Mouse (Mus musculus): ENCODE data around the gene Zfp513. TPM values are rescaled to one million over a fixed set of nuclear protein-coding genes. Genes with fewer than 3 reads are reported as not detected.
A peak's percentile ranks its signal among the peaks of the same experiment; 100 is the strongest.

Zfp513 gene
- total and polyA plus RNA-seq, 2 experiments from 2014 or later = 10.9 to 11.8 TPM

DNA sequence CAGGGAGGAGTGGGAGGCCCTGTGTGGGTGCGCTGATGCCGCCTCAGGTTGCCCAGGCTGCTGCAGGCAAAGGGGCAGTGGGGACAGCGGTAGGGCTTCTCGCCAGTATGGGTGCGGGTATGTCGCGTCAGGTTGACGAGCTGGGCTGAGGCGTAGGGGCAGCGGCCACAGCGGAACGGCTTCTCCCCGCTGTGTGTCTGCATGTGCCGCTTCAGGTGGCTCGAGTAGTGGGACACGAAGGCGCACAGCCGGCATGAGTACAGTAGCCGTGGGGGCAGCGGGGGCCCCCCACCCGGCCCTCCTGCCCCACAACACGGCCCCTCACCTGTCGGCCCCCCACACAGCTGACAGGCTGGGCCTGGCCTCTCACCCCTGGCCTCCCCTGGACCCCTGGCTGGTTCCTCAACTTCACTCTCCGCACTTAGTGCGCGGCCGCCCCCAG is 1.8 kb downstream of the Zfp513 start:
- Histone ChIP-seq H3K27ac (ENCODE audit: low read depth, low read length) (0 out of 2 replicates have a peak overlapping the region, but pooled peaks have one; percentile 4), H3K4me2 (ENCODE audit: low read depth) (0 out of 2 replicates have a peak overlapping the region, but pooled peaks have one; percentile 83), H3K36me3 (ENCODE audit: insufficient read depth) (peaks cover 81% of the 10 kb centered on the region), H3K4me3 (ENCODE audit: low read depth, low read length) (no peak overlapping the region), H3K27me3 (ENCODE audit: insufficient read depth, low read length) (no peaks in the 10 kb centered on the region), H3K9me3 (ENCODE audit: low read length) (peaks cover 4% of the 10 kb centered on the region; the same call in 1 of the 2 replicates), H3K9ac (no peak overlapping the region), H3K4me1 (ENCODE audit: insufficient read depth) (peaks cover 6% of the 10 kb centered on the region; the same call in 1 of the 2 replicates)
- 93% methylated on average over 27 of the region's 27 CpGs for WGBS
- DNase-seq (no peak), ATAC-seq (no peak)
- no peak for TF ChIP-seq CTCF (IDR thresholded peaks at IDR 0.05; ENCODE audit: low read depth)

DNA sequence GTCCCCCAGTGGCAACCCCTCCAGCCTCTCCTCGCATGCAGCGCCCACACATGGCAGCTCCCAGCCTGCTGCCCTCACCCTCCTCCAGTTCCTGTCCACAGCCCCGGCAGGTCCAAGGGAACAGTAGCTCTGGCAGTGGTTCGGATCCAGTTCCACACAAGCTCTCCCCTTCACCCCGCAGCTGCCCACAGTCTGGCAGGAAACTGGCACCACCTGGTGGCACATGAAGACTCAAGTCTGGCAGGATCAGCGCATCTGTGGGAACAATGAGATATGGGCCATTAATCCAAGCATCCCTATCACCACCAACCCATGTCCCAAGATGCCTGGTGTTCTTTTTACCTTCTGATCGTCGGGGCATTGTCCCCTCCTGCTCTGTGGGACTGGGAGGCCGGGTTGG is 2.2 kb downstream of the Zfp513 start:
- WGBS = 76% methylated on average over 9 of the region's 9 CpGs
- Histone ChIP-seq H3K9me3 (ENCODE audit: low read length) (peaks cover 4% of the 10 kb centered on the region; the same call in 1 of the 2 replicates), H3K9ac (no peak overlapping the region), H3K4me2 (ENCODE audit: low read depth) (no peak overlapping the region), H3K27me3 (ENCODE audit: insufficient read depth, low read length) (no peaks in the 10 kb centered on the region), H3K36me3 (ENCODE audit: insufficient read depth) (peaks cover 81% of the 10 kb centered on the region), H3K4me1 (ENCODE audit: insufficient read depth) (peaks cover 6% of the 10 kb centered on the region; the same call in 1 of the 2 replicates), H3K4me3 (ENCODE audit: low read depth, low read length) (no peak overlapping the region), H3K27ac (ENCODE audit: low read depth, low read length) (no peak overlapping the region)
- TF ChIP-seq CTCF (IDR thresholded peaks at IDR 0.05; ENCODE audit: low read depth) = peak; percentile 36
- DNase-seq (no peak), ATAC-seq (no peak)

DNA sequence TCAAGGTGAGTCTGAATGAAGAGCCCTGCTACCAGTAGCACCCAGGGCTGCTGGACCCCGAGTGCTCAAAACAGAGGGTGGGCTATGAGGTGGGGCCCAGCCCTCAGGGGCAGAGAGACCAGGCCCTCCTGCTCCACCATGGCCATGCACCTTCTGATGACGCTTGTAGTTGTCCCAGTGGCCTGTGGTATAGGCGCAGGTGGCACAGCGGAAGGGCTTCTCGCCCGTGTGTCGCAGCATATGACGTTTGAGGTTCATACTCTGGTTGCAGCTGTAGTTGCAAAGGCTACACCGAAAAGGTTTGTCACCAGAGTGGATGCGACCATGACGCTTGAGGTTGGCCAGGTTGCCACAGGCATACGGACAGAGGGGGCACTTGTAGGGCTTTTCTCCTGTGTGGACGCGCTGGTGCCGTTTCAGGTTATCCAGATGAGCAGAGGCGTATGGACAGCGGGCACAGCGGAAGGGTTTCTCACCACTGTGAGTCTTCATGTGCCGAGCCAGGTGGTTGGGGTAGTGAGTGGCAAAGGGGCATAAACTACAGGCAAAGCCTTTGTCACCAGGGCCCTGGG is 2.7 kb downstream of the Zfp513 start:
- DNase-seq = no peak
- no peaks in the 10 kb centered on the region for H3K27me3 ChIP-seq (ENCODE audit: insufficient read depth, low read length)
- 92% methylated on average over 19 of the region's 19 CpGs for WGBS

DNA sequence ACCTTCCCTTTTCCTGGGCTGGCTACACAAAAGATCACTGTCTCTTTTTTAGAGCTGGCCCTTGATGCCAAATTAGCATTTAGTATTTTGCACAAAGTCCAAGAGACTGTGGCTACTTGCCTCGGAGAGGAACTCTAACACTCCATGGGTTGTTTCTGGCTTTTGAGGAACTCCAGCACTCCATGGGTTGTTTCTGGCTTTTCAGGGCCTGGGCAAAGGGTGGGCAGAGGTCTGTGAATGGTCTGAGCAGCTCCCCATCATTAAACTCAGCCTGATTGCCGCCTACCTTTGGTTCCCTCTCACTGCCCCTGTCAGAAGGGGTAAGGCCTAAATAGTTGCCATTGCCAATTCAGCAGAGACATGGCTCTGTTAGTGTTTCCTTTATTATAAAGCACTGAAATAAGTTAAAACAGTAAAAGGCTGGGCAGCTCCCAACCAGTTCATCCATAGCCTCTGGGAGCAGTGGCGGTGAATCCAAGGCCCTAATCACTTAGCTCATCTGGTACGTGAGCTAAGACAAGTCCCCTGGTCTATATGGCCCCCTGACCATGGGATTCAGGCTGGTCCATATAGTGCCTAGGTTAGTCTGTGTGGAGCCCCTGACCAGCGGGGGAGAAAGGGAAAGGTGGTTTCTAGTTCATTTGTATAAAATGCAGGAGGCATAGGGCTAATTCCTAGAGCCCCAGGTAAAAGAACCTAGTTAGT is 3.3 kb downstream of the Zfp513 start:
- peaks cover 9% of the 10 kb centered on the region; the same call in 1 of the 2 replicates for H3K4me1 ChIP-seq (ENCODE audit: insufficient read depth)
- no peak overlapping the region for H3K4me3 ChIP-seq (ENCODE audit: low read depth, low read length)
- DNase-seq (no peak), ATAC-seq (no peak)
- H3K9ac ChIP-seq = no peak overlapping the region
- H3K36me3 ChIP-seq (ENCODE audit: insufficient read depth) = peaks cover 73% of the 10 kb centered on the region
- no peak overlapping the region for H3K4me2 ChIP-seq (ENCODE audit: low read depth)
- TF ChIP-seq CTCF (IDR thresholded peaks at IDR 0.05; ENCODE audit: low read depth) = no peak
- no peaks in the 10 kb centered on the region for H3K27me3 ChIP-seq (ENCODE audit: insufficient read depth, low read length)
- no peak overlapping the region for H3K27ac ChIP-seq (ENCODE audit: low read depth, low read length)
- H3K9me3 ChIP-seq (ENCODE audit: low read length) = peaks cover 4% of the 10 kb centered on the region; the same call in 1 of the 2 replicates
- WGBS = 75% methylated on average over 5 of the region's 5 CpGs

More for the DNA sequence above, 2.7 kb downstream of the Zfp513 start:
- H3K4me3 ChIP-seq (ENCODE audit: low read depth, low read length) = no peak overlapping the region
- TF ChIP-seq CTCF (IDR thresholded peaks at IDR 0.05; ENCODE audit: low read depth) = no peak
- no peak overlapping the region for H3K4me2 ChIP-seq (ENCODE audit: low read depth)
- H3K36me3 ChIP-seq (ENCODE audit: insufficient read depth) = peaks cover 80% of the 10 kb centered on the region
- H3K9me3 ChIP-seq (ENCODE audit: low read length) = peaks cover 4% of the 10 kb centered on the region; the same call in 1 of the 2 replicates
- no peak overlapping the region for H3K27ac ChIP-seq (ENCODE audit: low read depth, low read length)
- H3K9ac ChIP-seq = no peak overlapping the region
- ATAC-seq = no peak
- H3K4me1 ChIP-seq (ENCODE audit: insufficient read depth) = peaks cover 6% of the 10 kb centered on the region; the same call in 1 of the 2 replicates

DNA sequence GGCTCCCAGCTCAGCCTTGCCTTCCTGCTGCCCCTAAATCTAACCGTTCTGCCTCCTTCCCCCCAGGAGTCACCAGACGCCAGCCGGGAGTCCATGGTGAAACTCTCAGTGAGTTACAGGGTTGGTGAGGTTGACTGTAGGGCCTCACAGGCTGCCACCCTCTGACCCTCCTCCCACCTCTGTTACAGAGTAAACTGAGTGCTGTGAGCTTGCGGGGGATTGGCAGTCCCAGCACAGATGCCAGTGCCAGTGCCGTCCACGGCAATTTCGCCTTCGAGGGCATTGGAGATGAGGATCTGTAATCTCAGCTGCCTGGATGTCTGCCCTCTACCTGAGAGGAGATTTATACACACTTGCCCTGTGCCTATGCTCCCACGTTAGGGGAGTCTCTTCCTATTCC is 3.9 kb downstream of the Zfp513 start:
- peaks cover 10% of the 10 kb centered on the region; the same call in 1 of the 2 replicates for H3K4me1 ChIP-seq (ENCODE audit: insufficient read depth)
- no peak overlapping the region for H3K4me3 ChIP-seq (ENCODE audit: low read depth, low read length)
- ATAC-seq (no peak), DNase-seq (no peak)
- no peaks in the 10 kb centered on the region for H3K27me3 ChIP-seq (ENCODE audit: insufficient read depth, low read length)
- no peak overlapping the region for H3K4me2 ChIP-seq (ENCODE audit: low read depth)
- 85% methylated on average over 9 of the region's 9 CpGs for WGBS
- H3K27ac ChIP-seq (ENCODE audit: low read depth, low read length) = no peak overlapping the region
- H3K9ac ChIP-seq = no peak overlapping the region
- TF ChIP-seq CTCF (IDR thresholded peaks at IDR 0.05; ENCODE audit: low read depth) = no peak
- H3K9me3 ChIP-seq (ENCODE audit: low read length) = peaks cover 4% of the 10 kb centered on the region; the same call in 1 of the 2 replicates
- peaks cover 67% of the 10 kb centered on the region for H3K36me3 ChIP-seq (ENCODE audit: insufficient read depth)

DNA sequence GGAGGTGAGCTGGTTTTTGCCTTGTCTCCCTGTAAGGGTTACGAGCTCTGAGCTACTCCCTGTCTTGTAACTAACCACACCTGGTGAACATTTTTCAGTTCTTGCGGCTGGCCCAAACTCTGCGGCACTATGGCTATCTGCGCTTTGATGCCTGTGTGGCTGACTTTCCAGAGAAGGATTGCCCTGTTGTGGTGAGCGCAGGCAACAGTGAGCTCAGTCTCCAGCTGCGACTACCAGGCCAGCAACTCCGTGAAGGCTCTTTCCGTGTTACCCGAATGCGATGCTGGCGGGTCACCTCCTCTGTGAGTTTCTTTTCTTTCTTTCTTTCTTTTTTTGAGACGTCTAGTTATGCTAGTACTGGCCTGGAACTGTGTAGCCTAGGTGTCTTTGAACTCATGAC is 5.0 kb downstream of the Zfp513 start:
- Histone ChIP-seq H3K4me1 (ENCODE audit: insufficient read depth) (peaks cover 12% of the 10 kb centered on the region), H3K27me3 (ENCODE audit: insufficient read depth, low read length) (no peaks in the 10 kb centered on the region), H3K4me2 (ENCODE audit: low read depth) (no peak overlapping the region), H3K9ac (no peak overlapping the region), H3K27ac (ENCODE audit: low read depth, low read length) (no peak overlapping the region), H3K36me3 (ENCODE audit: insufficient read depth) (peaks cover 62% of the 10 kb centered on the region), H3K4me3 (ENCODE audit: low read depth, low read length) (no peak overlapping the region), H3K9me3 (ENCODE audit: low read length) (peaks cover 4% of the 10 kb centered on the region; the same call in 1 of the 2 replicates)
- no peak for DNase-seq
- 91% methylated on average over 12 of the region's 12 CpGs for WGBS
- no peak for TF ChIP-seq CTCF (IDR thresholded peaks at IDR 0.05; ENCODE audit: low read depth)
- ATAC-seq = no peak

DNA sequence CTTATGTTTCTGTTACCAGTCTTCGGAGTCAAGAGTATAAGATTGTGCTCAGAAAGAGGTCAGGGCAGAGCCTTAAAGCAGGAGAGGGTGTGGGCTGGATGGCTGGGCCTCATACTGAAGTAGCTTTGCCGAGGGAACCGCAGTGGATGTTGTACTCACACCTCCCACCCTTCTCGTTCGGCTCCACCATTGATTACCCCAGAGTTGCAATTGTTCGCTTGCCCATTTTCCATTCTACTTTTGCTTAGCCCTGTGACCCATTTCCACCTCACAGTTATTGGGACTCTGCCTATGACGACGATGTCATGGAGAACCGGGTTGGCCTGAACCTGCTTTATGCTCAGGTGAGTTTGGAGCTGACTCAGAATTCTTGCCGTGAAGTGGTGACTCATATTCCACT is 5.9 kb downstream of the Zfp513 start:
- no peak overlapping the region for H3K27ac ChIP-seq (ENCODE audit: low read depth, low read length)
- ATAC-seq = no peak
- H3K9me3 ChIP-seq (ENCODE audit: low read length) = peaks cover 4% of the 10 kb centered on the region; the same call in 1 of the 2 replicates
- H3K4me1 ChIP-seq (ENCODE audit: insufficient read depth) = peaks cover 14% of the 10 kb centered on the region
- WGBS = 92% methylated on average over 10 of the region's 10 CpGs
- no peak for TF ChIP-seq CTCF (IDR thresholded peaks at IDR 0.05; ENCODE audit: low read depth)
- no peaks in the 10 kb centered on the region for H3K27me3 ChIP-seq (ENCODE audit: insufficient read depth, low read length)
- H3K4me3 ChIP-seq (ENCODE audit: low read depth, low read length) = no peak overlapping the region
- peaks cover 62% of the 10 kb centered on the region for H3K36me3 ChIP-seq (ENCODE audit: insufficient read depth)
- no peak overlapping the region for H3K9ac ChIP-seq
- DNase-seq = no peak
- H3K4me2 ChIP-seq (ENCODE audit: low read depth) = no peak overlapping the region

Measured in forebrain, postnatal 0 days (tissue).